Mouse (Mus musculus) embryonic facial prominence, embryonic 15.5 days (tissue): ENCODE results near the gene Klk9. TPM values are rescaled to one million over a fixed set of nuclear protein-coding genes. Genes with fewer than 3 reads are reported as not detected.
A peak's percentile ranks its signal among the peaks of the same experiment; 100 is the strongest.

Experiments used
- ATAC-seq: fragments of 200-750 bp; cut with Nextera tagmentation; 2 replicates; pipeline ENCODE4 v1.8.0; 2017; ENCODE audit warnings: low read depth, moderate TSS enrichment; ENCODE audit not compliant: insufficient number of reproducible peaks, low FRiP score, low TSS enrichment
- H3K27ac ChIP-seq: fragments of 300-500 bp; sonication (generic); replicated peaks from 2 replicates; pipeline ENCODE4 v1.5.1; 2015; ENCODE audit warnings: mild to moderate bottlenecking, inconsistent platforms
- H3K27me3 ChIP-seq: fragments of 300-500 bp; sonication (generic); 2 replicates; pipeline ENCODE4 v1.6.1; 2015; ENCODE audit warnings: inconsistent platforms
- H3K36me3 ChIP-seq: fragments of 300-500 bp; sonication (generic); 2 replicates; pipeline ENCODE4 v1.6.1; 2015; ENCODE audit warnings: mild to moderate bottlenecking, inconsistent platforms
- H3K4me1 ChIP-seq: fragments of 300-500 bp; sonication (generic); 2 replicates; pipeline ENCODE4 v1.6.1; 2015; ENCODE audit warnings: inconsistent platforms
- H3K4me2 ChIP-seq: fragments of 300-500 bp; sonication (generic); replicated peaks from 2 replicates; pipeline ENCODE4 v1.6.1; 2015; ENCODE audit warnings: mild to moderate bottlenecking, inconsistent platforms
- H3K4me3 ChIP-seq: fragments of 300-500 bp; sonication (generic); replicated peaks from 2 replicates; pipeline ENCODE4 v1.5.1; 2015; ENCODE audit warnings: mild to moderate bottlenecking, inconsistent platforms
- H3K9ac ChIP-seq: fragments of 300-500 bp; sonication (generic); 2 replicates; pipeline ENCODE4 v1.6.1; 2015; ENCODE audit warnings: inconsistent platforms
- H3K9me3 ChIP-seq: fragments of 300-500 bp; sonication (generic); replicated peaks from 2 replicates; pipeline ENCODE4 v1.6.1; 2016; ENCODE audit warnings: inconsistent platforms
- WGBS: fragments of 180-500 bp; shearing (Covaris S2); methylation state at CpG from one replicate; pipeline ENCODE4 v1.1.7; 2015; 5-methylcytosine and 5-hydroxymethylcytosine counted together
- polyA plus RNA-seq: library from polyadenylated mRNA; unstranded; fragments of >200 nt; fragmentation: Nextera tagmentation; extraction: Ambion mirVana; gene quantifications from 2 replicates; pipeline ENCODE4 v1.2.1, GENCODE M21; 2015

The Klk9 gene
- polyA plus RNA-seq, 1 experiment from 2014 or later: 6.7 TPM

DNA sequence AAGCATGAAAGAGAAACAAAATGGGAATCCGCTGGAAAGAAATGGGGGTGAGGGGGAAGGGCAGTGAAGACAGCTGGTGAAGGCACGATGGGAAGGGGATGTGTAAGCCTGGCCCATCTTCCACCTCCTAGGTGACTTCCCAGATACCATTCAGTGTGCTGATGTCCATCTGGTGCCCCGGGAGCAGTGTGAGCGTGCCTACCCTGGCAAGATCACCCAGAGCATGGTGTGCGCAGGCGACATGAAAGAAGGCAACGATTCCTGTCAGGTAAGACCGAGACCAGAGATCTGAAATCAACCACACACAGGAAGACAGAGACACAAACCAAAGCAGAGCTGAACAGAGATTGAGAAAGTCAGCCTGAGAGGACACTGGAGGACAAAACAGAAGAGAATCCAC is 37.3 kb downstream of the Klk9 start:
- no peak overlapping the region for H3K9ac ChIP-seq
- no peaks in the 10 kb centered on the region for H3K27me3 ChIP-seq
- H3K9me3 ChIP-seq: no peaks in the 10 kb centered on the region
- no peak overlapping the region for H3K4me2 ChIP-seq
- no peaks in the 10 kb centered on the region for H3K36me3 ChIP-seq
- 92% methylated on average over 8 of the region's 8 CpGs for WGBS
- no peaks in the 10 kb centered on the region for H3K4me1 ChIP-seq
- no peak overlapping the region for H3K4me3 ChIP-seq
- no peak for ATAC-seq
- no peak overlapping the region for H3K27ac ChIP-seq

DNA sequence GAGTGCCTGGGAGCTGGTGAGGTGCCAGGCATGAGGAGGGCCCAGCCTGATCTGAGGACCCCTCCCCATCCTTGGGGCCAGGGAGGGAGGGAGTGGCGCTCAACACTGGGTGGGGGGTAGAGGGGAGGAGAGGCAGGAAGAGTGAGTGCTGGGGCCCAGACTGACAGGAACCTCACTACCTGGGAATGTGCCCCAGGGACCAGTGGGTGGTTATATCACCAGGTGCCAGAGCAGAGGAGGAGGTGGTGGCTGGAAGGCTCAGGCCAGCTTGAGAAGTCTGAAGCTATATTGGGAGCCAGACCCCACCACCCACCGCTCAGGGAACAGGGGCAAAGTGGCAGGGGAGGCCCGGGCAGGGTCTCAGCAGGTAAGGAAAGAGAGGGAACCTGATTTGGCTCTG is 50.0 kb downstream of the Klk9 start, which contains the start of gene Klk5:
Klk5 (plus strand) TSS at position 271 of the 400 bp plus-strand sequence.
- no peak for ATAC-seq
- Histone ChIP-seq H3K4me3 (no peak within 1 kb of the TSS), H3K4me2 (no peak within 1 kb of the TSS), H3K9ac (no peak within 1 kb of the TSS), H3K4me1 (no peaks in the 10 kb centered on the region), H3K36me3 (no peaks in the 10 kb centered on the region), H3K9me3 (no peaks in the 10 kb centered on the region), H3K27ac (no peak within 1 kb of the TSS), H3K27me3 (no peaks in the 10 kb centered on the region)
- 49% methylated on average over 3 of the region's 3 CpGs for WGBS

DNA sequence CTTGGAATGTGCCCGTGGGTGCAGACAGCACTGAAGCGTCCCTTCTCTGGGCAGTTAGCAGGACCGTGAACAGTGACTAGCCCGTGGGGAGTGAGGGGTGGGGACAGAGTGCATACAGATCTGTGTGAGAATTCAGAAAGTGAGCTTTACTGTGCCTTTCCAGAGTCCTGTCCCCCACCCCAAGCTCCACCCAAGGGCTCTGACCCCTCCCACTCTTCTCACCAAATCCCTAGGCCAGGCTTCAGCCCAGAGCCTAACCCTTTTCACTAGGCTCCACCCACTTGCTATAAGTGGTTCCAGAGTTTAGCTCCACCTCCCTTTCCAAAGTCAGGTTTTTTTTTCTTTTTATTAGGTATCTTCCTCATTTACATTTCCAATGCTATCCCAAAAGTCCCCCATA is 52.1 kb downstream of the Klk9 start:
- Histone ChIP-seq H3K4me2 (no peak overlapping the region), H3K4me3 (no peak overlapping the region), H3K9ac (no peak overlapping the region), H3K27ac (no peak overlapping the region), H3K4me1 (no peaks in the 10 kb centered on the region), H3K9me3 (no peaks in the 10 kb centered on the region), H3K27me3 (no peaks in the 10 kb centered on the region), H3K36me3 (no peaks in the 10 kb centered on the region)
- ATAC-seq: 0 out of 2 replicates have a peak, but pooled peaks have one; percentile 17
- WGBS: 77% methylated on average over 4 of the region's 4 CpGs

Other genes with a start within 250 kb of the Klk9 start
- 1.9 and 2.8 TPM in 2 replicates for gene Cd33, start 247.5 kb upstream of the Klk9 start, polyA plus RNA-seq
- gene Zfp658, start 229.6 kb upstream of the Klk9 start, polyA plus RNA-seq: 3.8 and 4.0 TPM in 2 replicates
- gene Zfp719, start 212.3 kb upstream of the Klk9 start, polyA plus RNA-seq: 13.6 and 13.7 TPM in 2 replicates
- gene Zfp819, start 184.7 kb upstream of the Klk9 start, polyA plus RNA-seq: 0.24 and 0.45 TPM in 2 replicates
- gene Ceacam18, start 157.2 kb upstream of the Klk9 start, polyA plus RNA-seq: not detected in 2 replicates
- 1.0 and 1.7 TPM in 2 replicates for gene Siglece, start 131.7 kb upstream of the Klk9 start, polyA plus RNA-seq
- 17.1 and 18.2 TPM in 2 replicates for gene Ctu1, start 119.9 kb upstream of the Klk9 start, polyA plus RNA-seq
- 1.3 and 2.4 TPM in 2 replicates for gene Klk14, start 101.5 kb upstream of the Klk9 start, polyA plus RNA-seq
- gene Klk13, start 79.3 kb upstream of the Klk9 start, polyA plus RNA-seq: 18.3 and 18.5 TPM in 2 replicates
- 3.0 and 3.5 TPM in 2 replicates for gene Klk12, start 23.0 kb upstream of the Klk9 start, polyA plus RNA-seq
- gene Klk11, start 17.3 kb upstream of the Klk9 start, polyA plus RNA-seq: 24.3 and 25.3 TPM in 2 replicates
- 71.8 and 83.4 TPM in 2 replicates for gene Klk10, start 10.9 kb upstream of the Klk9 start, polyA plus RNA-seq
- gene Klk8, start 5.7 kb downstream of the Klk9 start, polyA plus RNA-seq: 65.3 and 67.5 TPM in 2 replicates
- 16.7 and 19.1 TPM in 2 replicates for gene Klk7, start 19.4 kb downstream of the Klk9 start, polyA plus RNA-seq
- 2.0 and 2.3 TPM in 2 replicates for gene Klk6, start 32.6 kb downstream of the Klk9 start, polyA plus RNA-seq
- 19.3 and 23.5 TPM in 2 replicates for gene Klk5, start 50.1 kb downstream of the Klk9 start, polyA plus RNA-seq
- gene Klk4, start 89.3 kb downstream of the Klk9 start, polyA plus RNA-seq: 0.13 and 0.21 TPM in 2 replicates
- 0.20 TPM in 1 of 2 replicates, not detected in the other for gene Klk15, start 141.8 kb downstream of the Klk9 start, polyA plus RNA-seq
- not detected in 2 replicates for gene Klk1b8, start 158.8 kb downstream of the Klk9 start, polyA plus RNA-seq
- gene Klk1b1, start 174.9 kb downstream of the Klk9 start, polyA plus RNA-seq: not detected in 2 replicates
- not detected in 2 replicates for gene Klk1b9, start 184.2 kb downstream of the Klk9 start, polyA plus RNA-seq
- not detected in 2 replicates for gene Klk1b11, start 204.0 kb downstream of the Klk9 start, polyA plus RNA-seq
- gene Klk1b26, start 220.3 kb downstream of the Klk9 start, polyA plus RNA-seq: 0.27 and 0.39 TPM in 2 replicates